Mouse (Mus musculus): ENCODE results near the gene Nos1ap.

Nos1ap gene

DNA sequence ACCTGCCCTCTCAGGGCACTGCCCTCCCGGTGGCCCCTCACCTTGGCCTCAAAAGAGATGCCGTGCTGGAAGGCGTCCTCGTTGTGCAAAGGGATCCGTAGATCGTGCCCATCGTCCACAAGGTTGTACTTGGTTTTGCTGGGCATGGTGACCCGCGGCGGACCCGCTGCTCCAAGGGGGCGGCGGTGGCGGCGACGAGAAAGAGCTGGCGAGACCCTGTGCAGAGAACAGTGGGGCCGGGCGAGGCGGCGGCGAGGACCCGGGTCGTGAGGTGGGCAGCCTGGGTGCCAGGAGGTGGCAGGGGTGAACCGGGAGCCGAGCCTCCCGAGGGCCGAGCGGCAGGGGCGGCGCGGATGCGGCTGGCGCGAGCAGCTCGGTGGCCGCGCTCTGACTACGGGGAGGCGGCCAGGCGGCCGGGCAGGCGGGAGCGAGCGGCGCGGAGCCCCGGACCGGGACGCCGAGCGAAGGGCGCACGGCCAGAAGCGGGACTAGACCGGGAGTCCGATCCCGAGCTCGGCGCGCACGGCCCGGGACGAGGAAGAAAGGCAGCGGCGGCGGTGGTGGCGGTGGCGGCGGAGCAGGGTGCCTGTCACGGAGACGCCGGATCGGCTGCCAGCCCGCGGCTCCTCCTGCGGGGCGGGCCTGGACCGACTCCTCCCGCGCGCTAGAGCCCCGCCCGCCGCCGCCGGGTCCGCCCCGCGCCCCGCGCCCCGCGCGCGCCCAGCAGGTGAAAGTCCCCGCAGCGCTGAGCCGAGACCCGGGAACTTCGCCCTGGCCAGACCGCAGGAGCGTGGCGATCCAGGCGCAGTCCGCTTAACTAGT, at the start of gene Nos1ap:
Nos1ap (minus strand) TSS at position 643 of the 822 bp plus-strand sequence.
- peak; percentile 78 for DNase-seq (ENCODE audit: extremely low spot score)

- no peak for DNase-seq (ENCODE audit: extremely low spot score)
These were observed 49.3 kb upstream of the Nos1ap start for GRCm38 (mm10) chr1:170638941-170639340.

DNA sequence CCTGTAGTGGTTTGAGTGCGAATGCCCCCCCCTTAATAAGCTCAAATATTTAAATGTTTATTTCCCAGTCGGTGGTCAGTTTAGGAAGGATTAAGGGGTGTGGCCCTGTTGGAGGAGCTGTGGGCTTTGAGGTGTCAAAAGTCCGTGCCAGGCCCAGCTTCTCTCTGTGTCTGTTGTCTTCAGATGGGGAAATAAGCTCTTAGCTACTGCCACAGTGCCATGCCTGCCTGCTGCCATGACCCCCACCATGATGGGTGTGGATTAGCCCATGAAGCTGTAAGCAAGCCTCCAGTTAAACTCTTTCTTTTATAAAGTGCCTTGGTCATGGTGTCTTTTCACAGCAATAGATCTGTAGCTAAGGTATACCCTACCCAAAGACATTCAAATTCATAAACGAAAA, 43.2 kb upstream of the Nos1ap start:
- no peak for DNase-seq (ENCODE audit: extremely low spot score)

DNA sequence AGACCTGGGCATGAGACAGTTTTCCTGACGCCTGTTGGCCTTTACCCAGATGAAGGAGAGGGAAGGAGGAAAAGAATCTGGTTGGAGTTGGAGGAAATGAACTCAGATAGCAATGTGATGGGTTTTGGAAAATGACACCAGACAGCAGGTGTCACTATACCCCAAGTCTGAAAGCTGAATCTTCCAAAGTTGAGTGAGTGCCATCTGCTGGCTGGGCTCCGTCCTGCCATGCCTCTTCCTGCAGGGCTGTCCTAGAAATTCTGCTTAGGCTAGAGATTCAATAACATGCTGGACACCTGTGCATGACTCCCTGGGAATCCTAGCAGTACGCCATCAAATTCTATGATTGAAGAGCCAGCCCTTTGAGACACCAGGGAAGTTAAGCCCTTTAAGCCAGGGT, 42.7 kb upstream of the Nos1ap start:
- DNase-seq (ENCODE audit: extremely low spot score), result peak; percentile 64

GRCm38 (mm10) chr1:170631571-170631970, 41.9 kb upstream of the Nos1ap start:
- DNase-seq (ENCODE audit: extremely low spot score), result no peak

GRCm38 (mm10) chr1:170630489-170630888, 40.8 kb upstream of the Nos1ap start:
- no peak for DNase-seq (ENCODE audit: extremely low spot score)

DNA sequence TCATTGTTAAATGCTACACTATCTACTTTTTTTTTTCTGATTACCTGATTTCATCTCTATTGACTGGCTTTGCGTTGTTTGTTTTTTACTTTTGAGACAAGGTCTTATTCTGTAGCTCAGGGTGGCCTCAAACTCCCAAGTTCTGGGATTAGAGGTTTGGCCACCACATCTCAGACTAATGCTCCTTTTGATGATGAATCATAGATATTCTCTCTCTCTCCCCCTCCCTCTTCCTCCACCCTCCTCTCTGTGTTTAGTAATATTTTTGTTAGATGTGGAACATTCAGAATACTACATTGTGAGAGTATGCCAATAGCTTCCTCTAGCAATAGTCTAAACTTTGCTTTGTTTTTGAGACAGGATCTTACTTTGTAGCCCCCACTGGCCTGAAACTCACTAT, 33.8 kb upstream of the Nos1ap start:
- DNase-seq (ENCODE audit: extremely low spot score), result no peak

DNA sequence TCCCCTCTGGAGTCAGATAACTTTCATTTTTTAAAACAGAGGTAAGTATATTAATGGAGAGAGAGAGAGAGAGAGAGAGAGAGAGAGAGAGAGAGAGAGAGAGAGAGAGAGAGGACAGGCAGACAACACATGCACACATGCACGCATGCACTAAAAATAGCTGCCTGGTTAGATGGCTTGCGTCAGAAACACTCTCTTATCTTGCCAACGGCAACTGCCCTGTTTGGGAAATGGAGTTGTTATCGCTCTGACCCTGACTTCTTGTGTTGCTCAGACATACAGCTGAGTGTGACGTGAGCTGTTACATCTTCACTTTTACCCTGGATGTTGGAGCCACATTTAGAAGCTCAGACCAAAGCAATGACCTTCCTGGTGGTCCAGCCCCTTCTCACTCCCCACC, 33.3 kb upstream of the Nos1ap start:
- no peak for DNase-seq (ENCODE audit: extremely low spot score)

DNA sequence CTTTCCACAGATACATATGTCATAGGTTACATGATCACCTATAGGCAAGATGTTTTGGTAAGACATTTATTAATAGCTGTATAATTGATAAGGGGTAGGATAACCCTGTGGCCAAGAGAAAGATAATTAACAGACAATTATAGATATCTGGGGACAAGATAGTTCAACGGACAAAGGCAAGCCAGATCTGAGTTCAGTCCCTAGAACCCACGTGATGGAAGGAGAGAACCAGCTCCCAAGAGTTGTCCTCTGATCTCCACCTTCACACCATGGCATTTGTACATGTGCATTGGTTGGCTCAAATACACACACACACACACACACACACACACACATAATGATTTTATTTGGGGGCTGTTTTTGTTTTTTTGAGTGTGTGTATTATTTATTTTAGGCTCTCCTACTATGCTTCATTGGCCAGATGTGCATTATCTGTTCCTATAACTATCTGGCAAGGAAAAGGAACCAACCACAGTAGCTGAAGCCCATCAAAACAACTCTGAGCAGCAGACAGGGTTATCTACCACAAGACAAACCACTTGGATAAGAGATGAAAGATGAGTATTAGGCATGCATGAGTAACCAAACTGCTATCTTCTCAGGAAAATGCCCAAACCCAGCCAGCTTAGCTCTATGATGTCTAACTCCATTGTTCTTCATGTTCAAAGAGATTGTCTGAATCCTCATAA, 30.2 kb upstream of the Nos1ap start:
- DNase-seq (ENCODE audit: extremely low spot score), result no peak

- peak; percentile 74 for DNase-seq (ENCODE audit: extremely low spot score)
These were observed 23.6 kb upstream of the Nos1ap start for GRCm38 (mm10) chr1:170612968-170613872.

- DNase-seq (ENCODE audit: extremely low spot score), result no peak
These were observed 22.0 kb upstream of the Nos1ap start for GRCm38 (mm10) chr1:170611631-170612030.

DNA sequence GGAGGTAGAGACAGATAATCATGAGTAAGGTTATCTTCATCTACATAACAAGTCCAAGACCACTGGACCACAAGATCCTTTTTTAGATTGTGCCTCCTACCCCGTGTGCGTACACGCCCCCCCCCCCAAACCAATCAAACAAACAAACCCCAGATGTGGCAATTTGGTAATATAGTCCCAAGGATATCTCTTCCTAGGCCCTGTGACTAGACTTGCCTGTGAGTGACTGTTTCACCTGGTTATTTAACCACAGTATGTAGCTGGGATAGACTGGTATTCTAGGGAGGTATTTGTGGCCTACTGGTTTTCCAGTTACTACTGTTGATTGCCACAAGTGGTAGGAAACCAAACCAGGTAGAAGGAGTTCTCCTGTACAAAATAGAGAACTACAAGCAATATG, 21.0 kb upstream of the Nos1ap start:
- DNase-seq (ENCODE audit: extremely low spot score), result no peak

DNA sequence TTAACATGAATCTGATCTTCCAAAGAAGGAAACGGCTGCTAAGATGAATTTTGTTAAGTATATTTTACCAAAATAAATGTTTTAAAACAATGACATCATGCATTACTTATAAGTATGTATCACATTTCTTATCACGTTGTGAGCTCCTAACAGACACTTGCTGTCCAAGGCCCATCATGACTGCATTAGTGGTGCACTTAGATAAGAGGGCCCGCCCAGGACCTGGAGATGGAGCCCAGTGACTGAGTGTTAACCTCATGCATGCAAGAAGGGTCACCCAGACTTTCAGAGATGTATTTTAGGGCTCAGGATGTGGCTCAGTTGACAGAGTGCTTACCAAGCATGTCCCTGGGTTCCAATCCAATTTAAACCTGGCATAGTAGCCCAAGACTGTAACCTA, 20.6 kb upstream of the Nos1ap start:
- no peak for DNase-seq (ENCODE audit: extremely low spot score)

DNA sequence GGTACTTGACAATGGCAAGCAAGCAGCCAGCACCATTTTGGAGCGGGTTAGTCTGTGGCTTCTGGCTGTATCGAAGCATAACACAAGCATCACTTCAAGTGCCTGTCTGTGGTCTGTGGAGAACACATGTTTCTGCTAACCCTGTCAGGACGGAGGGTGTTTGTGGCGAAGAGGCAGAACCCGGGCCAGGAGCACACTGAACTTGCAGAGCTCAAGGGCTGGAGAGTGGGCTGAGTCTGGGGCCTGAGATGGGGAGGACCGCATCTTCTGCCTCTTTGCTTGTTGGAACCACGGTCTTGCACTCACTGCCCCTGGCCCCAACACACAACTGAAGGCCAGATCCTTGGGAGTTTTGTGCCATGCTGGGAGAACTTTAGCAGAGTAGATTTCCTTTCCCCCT, 20.2 kb upstream of the Nos1ap start:
- no peak for DNase-seq (ENCODE audit: extremely low spot score)

DNA sequence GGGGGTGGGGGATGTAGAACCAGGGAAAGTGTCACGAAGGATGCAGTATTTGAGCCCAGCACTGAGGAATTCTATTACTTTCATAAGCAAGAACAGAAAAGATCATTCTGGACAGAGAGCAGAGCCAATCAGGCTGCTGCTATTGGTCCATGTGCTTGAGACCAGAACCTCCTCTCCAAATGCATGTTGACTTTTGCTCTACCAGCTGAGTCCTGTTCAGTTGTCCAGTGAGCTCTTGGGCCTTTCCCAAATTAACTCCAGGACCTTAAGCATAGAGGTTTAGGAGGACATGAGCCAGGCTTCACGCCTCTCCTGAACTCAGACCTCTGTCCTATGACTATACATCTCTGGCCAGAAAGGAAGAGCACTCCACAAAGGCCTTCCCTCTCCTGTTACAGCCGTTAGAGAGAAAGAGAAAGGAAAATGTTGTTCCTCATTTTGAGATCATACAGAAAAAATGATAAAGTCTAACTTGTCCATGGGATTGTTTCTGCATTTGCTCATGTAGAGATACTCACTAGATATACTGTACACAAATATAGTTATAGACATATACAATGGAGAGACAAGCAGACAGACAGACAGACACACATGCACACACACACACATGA, 18.9 kb upstream of the Nos1ap start:
- DNase-seq (ENCODE audit: extremely low spot score), result no peak

- no peak for DNase-seq (ENCODE audit: extremely low spot score)
These were observed 17.7 kb upstream of the Nos1ap start for GRCm38 (mm10) chr1:170607231-170607917.

GRCm38 (mm10) chr1:170605228-170606001, 15.8 kb upstream of the Nos1ap start:
- no peak for DNase-seq (ENCODE audit: extremely low spot score)

- no peak for DNase-seq (ENCODE audit: extremely low spot score)
These were observed 4.9 kb upstream of the Nos1ap start for GRCm38 (mm10) chr1:170594575-170594974.

DNA sequence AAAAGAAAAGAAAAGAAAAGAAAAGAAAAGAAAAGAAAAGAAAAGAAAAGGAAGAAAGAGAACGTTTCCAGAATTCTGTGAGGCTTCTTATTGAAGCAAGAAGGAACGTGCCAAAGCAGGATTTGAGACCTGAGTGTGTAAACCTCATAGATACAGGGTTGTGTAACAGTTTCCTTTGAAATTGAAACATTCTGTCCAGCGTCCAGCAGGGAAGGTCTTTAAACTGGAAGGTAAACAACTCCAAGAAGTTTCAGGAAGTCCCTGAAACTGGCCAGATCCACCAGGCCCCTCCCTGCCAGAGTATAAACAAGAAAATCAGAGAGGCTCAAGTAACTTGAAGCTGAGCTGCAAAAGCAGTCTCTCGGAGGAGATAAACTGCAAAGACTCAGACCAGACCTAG, 870 bp upstream of the Nos1ap start:
- no peak for DNase-seq (ENCODE audit: extremely low spot score)

GRCm38 (mm10) chr1:170590041-170590360, 340 bp upstream of the Nos1ap start:
- no peak for DNase-seq (ENCODE audit: extremely low spot score)

GRCm38 (mm10) chr1:170588879-170589218, 812 bp downstream of the Nos1ap start:
- no peak for DNase-seq (ENCODE audit: extremely low spot score)

All from embryo, embryonic 9.5 days (tissue).